Mouse (Mus musculus) hindbrain, embryonic 10.5 days (tissue): ENCODE measurements around the gene Rabgap1. TPM values are rescaled to one million over a fixed set of nuclear protein-coding genes. Genes with fewer than 3 reads are reported as not detected.

Experiments
- polyA plus RNA-seq: library from polyadenylated mRNA; unstranded; fragments of >200 nt; fragmentation: Nextera tagmentation; extraction: Ambion mirVana; gene quantifications from 2 replicates; pipeline ENCODE4 v1.2.1, GENCODE M21; 2016

The Rabgap1 gene
- polyA plus RNA-seq, 1 experiment from 2014 or later = 42.9 TPM

Other genes with a start within 250 kb of the Rabgap1 start
- gene Olfr366, start 231.7 kb upstream of the Rabgap1 start, polyA plus RNA-seq = not detected in 2 replicates
- gene Olfr368, start 116.8 kb upstream of the Rabgap1 start, polyA plus RNA-seq = not detected in 2 replicates
- 49.6 and 53.6 TPM in 2 replicates for gene Pdcl, start 83.9 kb upstream of the Rabgap1 start, polyA plus RNA-seq
- gene Rc3h2, start 20.4 kb upstream of the Rabgap1 start, polyA plus RNA-seq = 18.3 and 19.3 TPM in 2 replicates
- gene Zbtb26, start 144 bp upstream of the Rabgap1 start, polyA plus RNA-seq = 7.7 and 9.3 TPM in 2 replicates
- 6.1 and 6.5 TPM in 2 replicates for gene Zbtb6, start 108 bp upstream of the Rabgap1 start, polyA plus RNA-seq
- gene Gpr21, start 73.1 kb downstream of the Rabgap1 start, polyA plus RNA-seq = 1.3 and 1.5 TPM in 2 replicates